Mouse (Mus musculus): ENCODE measurements around the gene Gse1.
A peak's percentile ranks its signal among the peaks of the same experiment; 100 is the strongest.

Gene Gse1

DNA sequence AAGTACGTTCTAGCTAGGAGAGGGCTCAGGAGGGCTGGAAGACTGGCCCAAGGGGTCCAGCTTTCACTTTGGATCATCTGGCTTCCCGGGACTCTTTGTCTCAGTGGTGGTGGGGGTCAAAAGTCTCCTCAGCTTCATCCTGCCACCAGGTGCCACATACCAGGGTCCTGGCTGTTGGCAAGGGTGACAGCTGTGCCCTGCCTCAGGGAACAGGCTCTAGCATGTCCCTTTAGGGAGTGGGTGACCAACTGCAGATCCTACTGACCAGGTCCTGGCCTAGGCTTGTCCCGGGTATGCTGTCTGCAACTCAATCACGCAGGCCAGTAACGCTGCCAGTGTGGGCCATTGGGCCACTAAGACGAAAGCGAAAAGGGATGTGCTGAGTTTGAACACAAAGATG, 15.7 kb upstream of the Gse1 start:
- no peak for DNase-seq (ENCODE audit: low spot score)

DNA sequence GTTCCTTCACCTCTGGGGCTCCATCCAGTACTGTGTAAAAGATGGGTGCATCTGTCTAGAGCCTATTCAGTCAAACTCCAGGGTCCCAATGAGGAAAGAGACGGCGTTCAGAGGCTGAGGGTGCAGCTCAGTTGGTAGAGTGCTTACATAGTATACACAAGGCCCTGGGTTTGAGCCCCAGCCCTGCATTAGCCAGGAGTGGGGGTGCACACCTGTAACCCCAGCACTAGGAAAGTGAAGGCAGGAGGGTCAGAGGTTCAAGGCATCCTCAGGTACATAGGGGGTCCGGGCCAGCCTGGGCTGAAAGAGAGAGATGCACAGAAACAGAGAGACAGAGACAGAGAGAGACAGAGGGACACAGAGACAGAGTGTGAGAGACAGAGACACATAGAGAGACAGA, 15.0 kb upstream of the Gse1 start:
- DNase-seq (ENCODE audit: low spot score): no peak

DNA sequence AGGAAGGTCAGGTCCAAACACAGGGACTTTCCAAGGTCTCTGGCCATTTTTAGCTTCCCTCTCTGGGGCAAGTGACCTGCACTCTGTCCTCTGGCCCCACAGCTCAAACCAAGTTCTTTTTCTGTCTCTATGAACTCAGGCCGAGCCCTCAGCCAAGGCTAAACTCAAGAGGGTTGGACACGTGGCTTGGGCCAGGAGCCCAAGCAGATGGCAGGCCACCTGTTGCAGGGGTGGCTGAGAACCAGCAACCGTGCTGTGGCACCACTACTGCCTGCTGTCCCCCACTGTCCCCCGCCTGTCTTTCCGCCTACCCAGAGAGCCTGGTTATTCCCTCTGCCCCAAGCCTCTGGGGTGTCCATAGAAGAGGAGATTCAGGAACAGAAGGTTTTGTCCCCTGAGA, 14.3 kb upstream of the Gse1 start:
- DNase-seq (ENCODE audit: low spot score): no peak

DNA sequence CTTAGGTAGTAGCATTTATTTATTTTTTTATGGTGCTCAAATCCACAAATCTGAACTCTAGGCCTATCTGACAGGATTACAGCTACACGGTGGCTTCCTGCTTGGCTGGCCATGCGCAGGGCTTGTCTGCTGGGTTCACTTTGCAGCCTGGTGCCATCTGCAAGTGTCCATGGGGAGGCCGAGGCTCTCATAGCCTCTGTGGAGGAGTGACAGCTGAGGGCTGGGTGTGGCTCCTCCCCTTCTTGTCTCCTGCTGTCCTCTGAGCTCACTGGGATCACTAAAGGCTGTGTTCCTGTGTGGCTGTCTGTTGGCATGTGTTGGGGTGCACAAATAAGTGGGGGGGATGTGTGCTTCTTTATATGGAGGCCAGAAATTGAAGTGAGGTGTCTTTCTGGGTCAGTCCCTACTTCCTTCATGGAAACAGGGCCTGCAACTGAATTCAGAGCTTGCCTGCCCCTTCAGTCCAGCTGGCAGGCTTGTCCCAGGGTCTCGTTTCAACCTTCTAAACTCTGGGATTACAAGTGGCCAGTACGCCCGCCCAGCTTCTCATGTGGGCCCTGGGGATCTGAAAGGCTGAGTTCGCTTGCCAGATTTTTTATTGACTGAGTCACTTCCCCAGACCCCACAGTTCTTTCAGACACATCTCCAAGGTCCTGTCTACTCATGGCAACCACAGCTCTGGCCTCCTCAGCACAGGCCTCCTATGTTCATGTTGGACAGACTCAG, 12.7 kb upstream of the Gse1 start:
- no peak for DNase-seq (ENCODE audit: low spot score)

DNA sequence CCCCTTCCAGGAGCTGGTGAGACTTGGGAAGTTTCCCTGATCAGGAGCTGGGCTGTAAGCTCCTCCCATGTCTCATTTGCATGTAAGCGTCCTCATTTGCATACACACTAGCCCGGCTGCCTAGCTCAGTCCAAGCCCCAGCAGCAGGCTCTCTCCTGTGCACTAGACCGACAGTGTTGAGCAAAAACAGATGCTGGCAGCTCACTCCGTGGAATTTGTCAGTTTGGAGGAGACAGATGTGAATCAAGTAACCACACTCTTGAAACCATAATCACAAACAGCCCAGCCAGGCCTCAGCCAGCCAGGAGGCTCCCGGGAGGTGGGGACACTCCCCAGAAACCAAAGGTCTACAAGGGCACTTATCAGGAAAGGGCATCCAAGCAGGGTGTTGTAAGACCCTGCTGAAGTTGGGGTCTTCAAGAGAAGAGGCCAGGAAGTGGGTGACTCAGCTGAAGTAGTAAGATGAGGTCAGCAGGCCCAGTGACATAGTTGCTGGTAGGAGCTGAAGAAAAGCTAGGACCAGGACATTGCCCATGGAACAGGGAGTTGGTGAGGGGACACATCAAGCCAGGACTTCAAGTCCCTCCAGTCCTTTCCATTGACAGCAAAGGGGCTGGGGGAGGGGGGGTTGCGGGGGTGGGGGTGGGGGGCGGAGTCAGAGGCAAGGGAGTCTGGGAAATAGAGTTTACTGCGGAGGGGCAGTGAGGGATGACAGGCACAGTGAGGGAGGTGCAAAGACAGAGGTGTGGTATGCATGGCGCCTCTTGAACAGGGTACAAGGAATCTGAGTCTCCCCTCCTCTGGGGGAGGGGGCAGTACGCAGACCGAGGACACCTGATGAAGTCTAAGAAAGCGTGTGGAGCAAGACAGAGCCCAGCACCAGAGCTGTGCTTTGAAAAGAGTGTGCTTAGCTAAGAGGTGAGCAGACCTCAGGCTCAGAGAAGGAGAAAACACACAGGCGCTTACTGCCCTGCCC, 11.1 kb upstream of the Gse1 start:
- no peak for DNase-seq (ENCODE audit: low spot score)

DNA sequence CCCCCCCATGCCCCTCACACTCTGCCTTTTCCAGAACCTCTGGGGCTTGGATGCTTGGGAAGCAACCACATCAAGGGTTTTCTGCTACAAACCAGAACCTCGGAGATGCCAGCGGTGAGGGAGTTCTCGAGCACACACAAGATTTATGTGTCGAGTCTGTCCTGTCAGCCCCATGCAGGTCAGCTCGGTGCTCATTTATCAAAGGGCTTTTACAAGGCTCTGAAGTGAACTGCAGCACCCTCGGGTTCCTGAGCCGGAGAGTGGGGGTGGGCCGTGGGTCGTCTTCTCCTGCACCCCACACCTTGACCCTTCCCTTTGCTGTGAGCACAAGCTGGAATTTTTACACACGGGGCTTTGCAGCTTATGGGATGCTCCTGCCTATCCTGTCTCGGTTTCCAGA, 5.7 kb upstream of the Gse1 start:
- no peak for DNase-seq (ENCODE audit: low spot score)

DNA sequence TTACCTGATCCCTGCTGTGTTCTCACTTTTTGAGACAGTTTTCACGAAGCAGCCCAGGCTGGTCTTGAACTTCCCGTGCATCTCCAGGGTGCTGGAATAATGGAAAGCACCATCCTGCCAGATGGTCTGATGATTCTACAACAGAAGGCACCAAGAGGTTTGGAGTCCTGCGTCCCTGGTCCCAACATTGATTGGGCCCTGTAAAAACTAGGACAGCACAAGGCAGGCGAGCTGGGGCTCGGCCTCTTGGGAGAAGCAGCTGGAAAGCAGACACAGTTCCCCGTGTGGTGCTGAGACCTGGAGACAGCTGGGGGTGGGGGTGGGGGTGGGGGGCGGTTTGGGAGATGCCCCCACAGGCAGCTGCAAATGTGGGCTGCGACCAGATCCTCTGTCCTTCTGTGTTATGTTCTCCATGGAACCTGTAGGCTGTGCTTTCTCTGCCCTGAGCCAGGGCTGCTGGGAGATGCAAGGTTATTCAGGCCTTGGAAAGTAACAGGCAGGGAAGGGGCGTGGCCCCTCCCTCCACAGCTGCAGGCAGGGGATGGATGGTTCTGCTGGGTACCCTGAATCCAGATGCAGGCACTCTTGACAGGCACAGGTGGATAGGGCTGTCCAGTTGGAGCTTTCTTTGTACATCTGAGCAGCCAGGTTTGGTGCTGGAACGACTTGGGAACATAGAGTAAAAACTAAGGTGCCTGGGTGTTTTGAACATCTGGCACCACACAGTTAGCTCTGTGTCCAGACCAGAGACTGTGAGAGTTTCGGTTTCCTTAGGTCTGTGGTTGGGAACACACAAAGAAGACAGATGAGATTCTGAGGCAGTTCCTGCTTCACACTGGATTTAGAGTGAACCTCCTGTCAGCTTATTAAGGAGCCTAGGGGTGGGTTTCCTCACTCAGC, 3.5 kb upstream of the Gse1 start:
- no peak for DNase-seq (ENCODE audit: low spot score)

DNA sequence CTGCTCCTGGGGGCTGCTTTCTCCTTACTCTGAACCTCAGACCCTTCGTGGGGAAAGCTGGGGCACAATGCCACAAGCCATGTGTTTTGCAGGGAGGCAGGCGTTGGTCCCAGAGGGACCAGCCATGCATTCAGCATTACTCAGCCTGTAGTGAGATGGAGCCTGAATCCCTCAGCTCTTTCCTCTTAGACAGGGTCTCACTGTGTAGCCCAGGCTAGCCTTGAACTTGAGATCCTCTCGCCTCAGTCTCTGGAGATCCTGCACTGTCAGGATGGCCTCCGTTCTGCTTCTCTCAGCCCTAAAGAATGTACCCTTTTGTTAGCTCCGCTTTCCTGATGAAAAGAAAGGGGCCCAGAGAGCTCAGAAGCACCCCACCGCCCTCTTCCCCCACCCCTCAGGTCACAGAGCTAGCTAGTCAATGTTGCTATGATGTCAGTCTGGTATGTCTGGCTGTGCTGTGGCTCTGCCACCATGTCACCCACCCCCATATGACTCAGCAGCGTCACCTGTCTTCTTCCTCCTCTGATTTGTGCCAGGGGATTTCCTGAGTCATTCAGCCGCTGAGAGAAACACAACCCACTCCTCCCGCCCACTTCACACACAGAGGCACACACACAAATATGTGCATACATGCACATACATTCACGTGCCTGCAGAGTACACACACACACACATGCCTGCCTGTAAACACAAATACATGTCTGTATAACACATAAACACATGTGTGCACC, 2.7 kb upstream of the Gse1 start:
- DNase-seq (ENCODE audit: low spot score): no peak

DNA sequence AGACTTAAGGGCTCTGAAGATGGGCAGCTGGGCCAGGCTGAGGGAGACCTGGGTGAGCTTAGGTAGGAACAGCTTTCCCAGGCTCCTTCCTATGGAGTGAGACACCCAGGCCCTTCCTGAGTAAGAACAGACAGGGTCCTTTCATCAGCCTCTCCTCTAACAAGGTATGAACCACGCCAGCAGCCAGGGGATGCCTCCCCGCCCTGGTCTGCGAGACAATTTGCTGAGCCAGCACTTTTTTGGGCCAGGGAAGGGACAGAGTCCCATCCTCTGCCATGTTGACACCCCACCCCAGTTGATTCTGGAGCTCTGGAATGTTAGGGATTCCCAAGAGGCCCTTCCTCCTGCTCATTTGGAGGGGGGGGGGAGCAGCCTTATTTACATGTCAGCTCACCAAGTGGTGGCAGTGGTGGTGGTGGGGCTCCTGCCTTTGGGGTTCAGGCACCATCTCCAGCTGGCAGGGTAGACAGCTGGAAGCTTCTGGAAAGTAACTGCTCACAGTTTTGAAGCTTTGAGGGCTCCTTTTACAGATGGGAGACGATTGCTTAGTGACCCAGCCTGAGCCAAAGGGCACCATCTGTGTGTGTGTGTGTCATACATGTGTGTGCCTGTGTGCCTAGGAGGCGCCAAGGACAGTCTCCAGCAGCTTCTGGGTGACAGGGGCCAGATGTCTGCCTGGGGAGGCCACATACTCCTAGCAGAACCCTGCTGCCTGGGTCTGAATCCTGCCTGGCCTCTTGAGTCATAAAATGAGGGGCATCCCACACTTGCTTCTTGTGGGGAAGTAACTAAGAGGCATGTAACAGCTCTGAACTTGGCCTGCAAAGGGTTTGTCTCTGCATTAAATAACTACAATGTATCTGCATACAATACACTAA, 1.3 kb upstream of the Gse1 start:
- no peak for DNase-seq (ENCODE audit: low spot score)

DNA sequence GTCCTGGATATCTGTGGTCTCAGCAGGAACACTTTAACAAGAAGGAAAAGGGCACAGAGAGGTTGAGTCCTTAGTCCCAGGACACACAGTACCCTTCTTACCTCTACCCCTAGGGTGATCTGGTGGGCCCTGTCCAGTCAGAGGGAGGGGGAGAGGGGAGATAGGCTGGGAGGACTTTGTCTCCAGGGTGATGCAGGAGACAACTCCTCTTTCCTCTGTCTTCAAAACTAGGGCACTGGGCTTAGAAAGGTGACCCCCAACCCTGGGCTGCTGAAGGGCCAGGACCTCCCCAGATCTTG, 729 bp upstream of the Gse1 start:
- DNase-seq (ENCODE audit: low spot score): no peak

DNA sequence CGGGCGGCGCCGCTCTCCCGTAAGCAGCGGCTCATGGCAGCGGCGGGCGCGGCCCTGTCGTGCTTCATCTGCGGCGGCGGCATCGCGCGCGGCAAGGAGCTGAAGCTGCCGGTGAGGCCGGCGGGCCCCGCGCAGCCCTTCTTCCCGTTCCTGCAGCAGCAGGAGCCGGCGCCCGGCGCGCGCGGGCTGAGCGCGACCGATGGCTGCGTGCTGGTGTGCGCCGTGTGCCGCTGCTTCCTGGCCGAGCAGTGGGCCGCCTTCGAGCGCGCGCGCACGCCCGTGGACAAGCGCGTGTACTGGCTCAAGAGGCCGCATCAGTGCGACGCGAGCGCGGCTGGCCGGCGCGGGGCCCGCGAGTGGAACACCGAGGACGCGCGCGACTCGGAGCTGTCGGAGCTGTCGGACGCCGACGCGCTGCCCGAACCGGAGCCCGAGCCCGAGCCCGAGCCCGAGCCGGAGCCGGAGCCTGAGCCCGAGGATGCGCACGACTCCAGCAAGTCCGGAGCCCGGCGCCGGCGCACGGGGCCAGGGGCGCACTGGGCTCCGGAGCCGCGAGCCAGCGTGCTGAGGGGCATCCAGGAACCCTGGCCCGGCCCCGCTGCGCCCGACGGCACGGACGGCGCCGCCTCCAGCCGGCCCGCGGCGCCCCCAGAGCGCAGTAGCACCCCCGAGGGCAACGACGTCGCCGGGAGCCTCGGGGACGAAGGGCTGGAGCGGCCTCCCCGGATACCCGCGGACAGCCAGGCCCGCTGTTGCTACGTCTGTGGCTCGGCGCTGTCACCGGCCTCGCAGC, 721 bp downstream of the Gse1 start:
- peak; percentile 29 for DNase-seq (ENCODE audit: low spot score)

DNA sequence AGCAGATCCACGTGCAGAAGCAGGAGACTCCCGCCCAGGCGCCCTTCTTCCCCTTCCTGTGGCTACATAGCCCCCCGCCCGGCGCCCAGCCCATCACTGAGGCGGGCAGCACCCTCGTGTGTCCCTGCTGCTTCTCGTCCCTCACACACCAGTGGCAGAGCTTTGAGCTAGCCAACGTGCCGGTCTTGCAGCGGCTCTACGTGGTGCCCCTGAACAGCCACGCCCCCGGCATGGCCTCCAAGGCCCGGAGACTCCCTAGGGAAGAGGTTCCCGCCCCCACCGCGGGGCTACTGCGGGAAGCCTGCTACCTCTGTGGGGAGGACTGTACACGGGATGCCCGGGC, 1.3 kb downstream of the Gse1 start:
- peak; percentile 32 for DNase-seq (ENCODE audit: low spot score)

DNA sequence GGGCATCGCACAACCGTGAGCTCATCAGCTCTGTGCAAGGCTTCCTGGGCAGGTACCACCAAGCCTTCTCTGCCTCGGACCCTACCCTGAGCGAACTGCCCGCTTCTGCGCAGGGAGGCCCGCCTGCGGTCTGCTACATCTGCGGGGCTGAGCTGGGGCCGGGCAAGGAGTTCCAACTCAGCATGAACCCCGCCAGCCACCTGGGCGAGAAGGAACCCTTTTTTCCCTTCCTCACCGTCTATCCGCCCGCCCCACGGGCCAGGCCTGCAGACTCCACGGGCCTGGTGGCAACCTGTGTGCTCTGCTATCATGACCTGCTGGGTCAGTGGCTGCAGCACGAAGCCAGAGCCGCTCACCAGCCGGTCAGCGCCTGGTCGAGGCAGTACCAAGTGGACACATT, 1.8 kb downstream of the Gse1 start:
- no peak for DNase-seq (ENCODE audit: low spot score)

DNA sequence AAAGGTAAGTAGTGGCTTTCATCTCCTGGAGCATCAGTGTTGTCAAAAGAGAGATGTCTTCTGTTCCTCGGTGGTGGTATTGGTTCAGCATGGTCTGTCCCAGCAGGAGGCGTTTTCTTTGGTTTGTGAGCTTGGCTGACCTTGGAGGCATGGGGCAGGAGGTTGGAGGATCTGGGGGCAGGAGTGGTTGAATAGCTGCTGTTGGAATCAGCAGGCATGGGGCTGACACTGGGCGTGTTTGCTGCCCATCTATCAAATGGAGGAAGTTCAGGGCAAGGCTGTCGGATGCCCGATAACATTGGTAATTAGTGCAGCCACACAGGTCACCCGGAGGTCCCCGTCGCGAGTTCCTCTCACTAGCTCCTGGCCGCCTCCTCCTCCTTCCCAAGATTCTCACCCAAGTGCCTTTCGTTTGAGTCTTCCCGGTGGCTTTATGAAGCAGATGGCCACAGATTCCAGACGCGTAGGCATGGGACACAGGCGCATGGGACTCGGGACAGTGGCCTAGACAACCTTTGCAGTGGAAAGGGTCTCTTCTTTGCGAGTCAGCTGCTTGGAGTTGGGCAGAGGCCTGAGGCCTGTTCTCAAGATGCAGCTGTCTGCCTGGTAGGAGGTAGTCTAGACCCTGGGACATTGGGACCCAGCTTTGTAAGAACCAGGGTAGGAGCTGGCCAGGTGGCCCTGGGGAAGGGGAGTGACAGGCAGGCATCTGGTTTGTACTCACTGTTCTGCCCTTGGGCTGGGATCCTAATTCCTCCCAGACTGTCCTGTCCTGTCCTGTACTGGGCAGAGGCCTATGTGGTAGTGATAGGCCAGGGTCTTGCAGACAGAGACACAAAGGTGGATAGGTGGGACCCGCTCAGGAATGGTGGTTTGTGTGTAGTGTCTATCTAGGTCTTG, 2.7 kb downstream of the Gse1 start:
- no peak for DNase-seq (ENCODE audit: low spot score)

DNA sequence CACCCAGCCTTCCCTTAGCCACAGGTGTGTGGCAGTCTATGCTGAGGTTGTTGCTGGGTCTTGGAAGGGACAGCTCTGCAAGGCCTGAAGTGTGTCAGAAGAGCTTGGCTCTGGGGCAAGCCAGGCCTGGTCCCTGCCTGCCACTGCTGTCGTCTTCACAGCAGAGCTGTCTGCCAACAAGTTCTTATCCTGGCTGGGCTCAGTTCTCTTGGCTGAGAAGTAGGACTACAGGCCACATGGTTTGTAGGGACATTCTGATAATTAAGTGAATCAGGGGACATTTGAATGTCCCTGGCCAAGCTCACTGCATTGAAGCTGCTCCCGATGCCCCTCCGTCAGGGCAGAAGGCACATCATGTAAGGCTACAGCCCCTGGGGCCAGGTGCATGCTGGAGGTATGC, 3.6 kb downstream of the Gse1 start:
- no peak for DNase-seq (ENCODE audit: low spot score)

DNA sequence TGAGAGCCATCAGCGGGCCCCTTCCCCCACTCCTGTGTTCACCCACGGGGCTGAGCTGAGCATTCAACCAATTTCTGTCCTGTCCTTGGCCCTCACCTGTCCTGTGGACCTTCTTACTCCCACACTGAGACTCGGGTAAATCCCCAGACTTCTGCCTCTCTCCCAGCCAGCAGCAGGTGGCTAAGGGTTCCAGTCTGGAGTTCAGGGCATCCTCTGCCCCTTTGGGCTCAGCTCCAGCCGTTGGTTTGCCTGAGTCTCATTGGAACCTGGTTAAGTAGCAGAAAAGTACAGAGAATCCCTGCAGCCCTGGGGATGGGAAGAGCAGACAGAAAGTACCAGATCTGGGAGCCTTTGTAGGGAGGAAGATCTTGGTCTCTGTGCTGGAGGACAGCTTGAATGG, 4.1 kb downstream of the Gse1 start:
- no peak for DNase-seq (ENCODE audit: low spot score)

DNA sequence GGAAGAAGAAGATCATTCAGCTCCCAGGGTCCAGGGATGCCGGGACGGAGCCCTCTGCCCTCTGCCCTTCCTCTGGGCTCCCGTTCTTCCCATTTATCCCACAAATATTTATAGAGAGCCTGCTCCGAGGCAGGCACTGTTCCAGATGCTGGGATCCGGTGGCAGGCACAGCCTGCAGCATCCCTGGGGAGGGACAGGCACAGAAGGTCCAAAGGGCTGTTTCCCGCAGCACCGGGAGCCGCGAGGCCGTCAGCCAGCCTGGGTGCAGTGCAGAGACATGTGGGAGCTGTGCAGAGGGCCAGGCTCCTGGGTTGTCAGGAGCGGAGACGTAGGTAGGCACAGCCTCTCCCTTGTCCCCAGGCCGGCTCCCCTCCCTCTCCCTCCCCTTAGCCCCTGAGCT, 4.7 kb downstream of the Gse1 start:
- DNase-seq (ENCODE audit: low spot score): no peak

DNA sequence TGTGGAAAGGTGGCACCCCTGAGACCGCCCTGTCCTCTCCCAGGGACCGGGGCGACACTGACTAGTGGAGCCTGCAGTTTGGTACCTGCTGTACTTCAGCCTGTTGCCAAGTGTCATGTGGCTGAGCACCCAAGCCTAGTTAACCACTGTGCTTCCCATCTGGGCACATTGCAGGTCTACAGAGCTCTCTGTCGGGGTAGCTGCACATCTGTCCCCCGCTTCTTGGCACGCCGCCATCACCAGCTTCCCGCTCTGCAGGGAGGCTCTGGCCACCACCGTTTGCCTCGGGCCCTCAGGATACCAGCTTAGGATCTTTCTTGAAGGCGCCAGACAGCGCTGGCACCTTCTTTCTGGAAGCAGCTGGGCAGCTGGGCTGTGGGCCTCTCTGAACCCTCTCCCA, 6.2 kb downstream of the Gse1 start:
- no peak for DNase-seq (ENCODE audit: low spot score)

DNA sequence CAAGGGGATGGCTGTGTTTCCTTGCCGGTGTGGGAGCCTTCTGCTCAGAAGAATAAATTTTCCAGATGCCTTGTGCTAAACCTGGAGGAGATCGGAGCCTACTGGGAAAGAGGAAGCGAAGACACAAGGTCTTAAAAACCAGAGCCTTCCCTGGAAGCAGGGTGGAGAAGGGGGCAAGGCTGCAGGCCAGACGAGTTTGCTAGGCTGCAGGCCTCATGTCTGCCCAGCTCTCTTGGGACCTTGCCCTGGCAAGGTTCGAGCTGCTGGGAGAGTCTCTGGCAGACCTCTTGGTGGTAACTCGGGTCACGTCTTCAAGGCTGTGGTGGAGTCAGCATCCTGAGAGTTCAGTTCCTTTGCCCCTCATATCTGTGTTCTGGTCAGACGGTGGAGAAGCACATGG, 6.6 kb downstream of the Gse1 start:
- no peak for DNase-seq (ENCODE audit: low spot score)

Measured in urinary bladder, postnatal 25 days (tissue).